Mouse (Mus musculus): ENCODE data around the gene Tpx2. TPM values are rescaled to one million over a fixed set of nuclear protein-coding genes. Genes with fewer than 3 reads are reported as not detected.

Gene Tpx2
- 59.8 and 60.6 TPM in 2 replicates for polyA plus RNA-seq (2015; fragmentation: Nextera tagmentation; extraction: Ambion mirVana)

DNA sequence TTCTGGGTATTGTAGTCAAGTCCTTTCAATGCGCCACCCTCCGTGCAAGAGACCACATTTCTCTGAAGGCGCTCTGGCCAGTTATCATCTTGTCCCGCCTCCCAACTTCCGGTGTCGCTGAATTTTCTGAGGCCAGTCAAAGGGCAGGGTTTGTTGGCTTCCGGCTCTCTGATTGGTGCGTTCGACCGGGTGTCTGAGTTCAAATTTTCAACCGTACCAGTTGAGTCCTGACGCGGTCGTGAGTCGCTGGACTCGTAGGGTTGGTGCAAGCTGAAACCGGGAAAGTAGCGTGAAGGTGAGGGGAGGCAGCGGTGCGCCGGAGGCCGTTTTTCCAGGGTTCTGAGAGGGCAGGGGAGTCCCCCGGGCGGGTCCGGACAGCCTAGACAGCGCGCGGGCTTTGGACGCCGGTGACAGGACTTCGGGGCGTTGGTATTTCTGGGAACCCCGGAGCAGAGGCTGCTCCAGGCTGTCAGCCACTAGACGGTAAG is at the start of gene Tpx2:
Gene Tpx2 (plus strand): TSS at position 150 of the 488 bp plus-strand sequence.
- H3K4me1 ChIP-seq (ENCODE audit: control insufficient read depth, insufficient read depth, low read length) = peaks cover 10% of the 10 kb centered on the region
- WGBS = under 1% methylated on average over 34 of the region's 34 CpGs
- peaks cover under 1% of the 10 kb centered on the region; the same call in 1 of the 2 replicates for H3K36me3 ChIP-seq (ENCODE audit: control insufficient read depth, insufficient read depth, low read length)
- ATAC-seq (ENCODE audit: insufficient read depth, low FRiP score) = peak; percentile 98
- H3K4me3 ChIP-seq (replicated peaks; ENCODE audit: low read length) = peak within 1 kb of the TSS; percentile 88
- H3K27ac ChIP-seq (ENCODE audit: low read length) = peak within 1 kb of the TSS; percentile 85
- no peaks in the 10 kb centered on the region for H3K27me3 ChIP-seq (ENCODE audit: control insufficient read depth, insufficient read depth, low read length)
- no peaks in the 10 kb centered on the region for H3K9me3 ChIP-seq (replicated peaks; ENCODE audit: control insufficient read depth, low read length)
- H3K9ac ChIP-seq (ENCODE audit: low read length) = peak within 1 kb of the TSS; percentile 85
- peak within 1 kb of the TSS; percentile 69 for H3K4me2 ChIP-seq (ENCODE audit: low read depth, low read length)

- Histone ChIP-seq H3K27me3 (ENCODE audit: control insufficient read depth, insufficient read depth, low read length) (no peaks in the 10 kb centered on the region), H3K9me3 (replicated peaks; ENCODE audit: control insufficient read depth, low read length) (no peaks in the 10 kb centered on the region), H3K27ac (ENCODE audit: low read length) (no peak overlapping the region), H3K4me2 (ENCODE audit: low read depth, low read length) (no peak overlapping the region), H3K4me1 (ENCODE audit: control insufficient read depth, insufficient read depth, low read length) (peaks cover 12% of the 10 kb centered on the region), H3K9ac (ENCODE audit: low read length) (no peak overlapping the region), H3K36me3 (ENCODE audit: control insufficient read depth, insufficient read depth, low read length) (no peaks in the 10 kb centered on the region), H3K4me3 (replicated peaks; ENCODE audit: low read length) (no peak overlapping the region)
- no peak for ATAC-seq (ENCODE audit: insufficient read depth, low FRiP score)
- WGBS = 62% methylated on average over 7 of the region's 7 CpGs
Observed at GRCm38 (mm10) chr2:152799954-152800761, 47.6 kb upstream of the Tpx2 start.

GRCm38 (mm10) chr2:152800762-152801113 is 47.0 kb upstream of the Tpx2 start:
- Histone ChIP-seq H3K4me1 (ENCODE audit: control insufficient read depth, insufficient read depth, low read length) (peaks cover 15% of the 10 kb centered on the region), H3K9ac (ENCODE audit: low read length) (no peak overlapping the region), H3K9me3 (replicated peaks; ENCODE audit: control insufficient read depth, low read length) (no peaks in the 10 kb centered on the region), H3K4me2 (ENCODE audit: low read depth, low read length) (no peak overlapping the region), H3K4me3 (replicated peaks; ENCODE audit: low read length) (no peak overlapping the region), H3K36me3 (ENCODE audit: control insufficient read depth, insufficient read depth, low read length) (no peaks in the 10 kb centered on the region), H3K27ac (ENCODE audit: low read length) (no peak overlapping the region), H3K27me3 (ENCODE audit: control insufficient read depth, insufficient read depth, low read length) (no peaks in the 10 kb centered on the region)
- ATAC-seq (ENCODE audit: insufficient read depth, low FRiP score) = no peak

DNA sequence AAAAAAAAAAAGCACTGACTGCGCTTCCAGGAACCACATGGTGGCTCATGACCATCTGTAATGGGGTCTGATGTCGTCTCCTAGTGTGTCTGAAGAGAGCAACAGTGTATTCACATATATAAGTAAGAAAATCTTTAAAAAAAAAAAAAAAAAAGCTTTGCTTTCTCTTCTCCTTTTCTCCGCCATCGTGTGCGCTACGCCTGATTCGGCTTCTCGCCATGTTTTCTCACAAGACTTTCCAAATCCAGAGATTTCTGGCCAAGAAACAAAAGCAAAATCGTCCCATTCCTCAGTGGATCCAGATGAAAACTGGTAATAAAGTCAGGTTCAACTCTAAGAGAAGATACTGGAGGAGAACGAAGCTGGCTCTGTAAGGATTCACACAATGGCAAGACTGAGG is 45.5 kb upstream of the Tpx2 start:
- Histone ChIP-seq H3K9me3 (replicated peaks; ENCODE audit: control insufficient read depth, low read length) (no peaks in the 10 kb centered on the region), H3K4me1 (ENCODE audit: control insufficient read depth, insufficient read depth, low read length) (peaks cover 15% of the 10 kb centered on the region), H3K4me3 (replicated peaks; ENCODE audit: low read length) (no peak overlapping the region), H3K4me2 (ENCODE audit: low read depth, low read length) (no peak overlapping the region), H3K27me3 (ENCODE audit: control insufficient read depth, insufficient read depth, low read length) (no peaks in the 10 kb centered on the region), H3K9ac (ENCODE audit: low read length) (no peak overlapping the region), H3K36me3 (ENCODE audit: control insufficient read depth, insufficient read depth, low read length) (no peaks in the 10 kb centered on the region), H3K27ac (ENCODE audit: low read length) (no peak overlapping the region)
- 92% methylated on average over 10 of the region's 10 CpGs for WGBS
- no peak for ATAC-seq (ENCODE audit: insufficient read depth, low FRiP score)

DNA sequence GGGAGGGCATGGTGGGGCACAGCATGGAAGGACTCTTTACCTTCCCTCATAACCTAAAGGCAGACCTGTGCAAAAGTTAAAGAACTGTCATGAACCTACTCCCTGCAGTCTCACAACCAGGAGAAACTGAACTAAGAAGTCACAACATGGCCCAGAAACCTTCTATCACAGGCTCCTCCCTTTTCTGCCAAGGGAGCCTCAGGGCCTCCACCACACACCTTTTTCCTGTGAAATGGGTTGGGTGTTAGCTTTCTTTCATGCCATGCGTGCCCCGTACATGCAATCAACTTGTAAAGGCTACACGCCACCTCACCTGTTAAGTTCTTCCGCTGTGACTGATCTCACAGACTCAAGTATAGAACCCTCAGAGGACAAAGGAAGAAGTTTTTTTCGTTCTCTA is 44.7 kb upstream of the Tpx2 start:
- Histone ChIP-seq H3K27ac (ENCODE audit: low read length) (no peak overlapping the region), H3K36me3 (ENCODE audit: control insufficient read depth, insufficient read depth, low read length) (no peaks in the 10 kb centered on the region), H3K4me1 (ENCODE audit: control insufficient read depth, insufficient read depth, low read length) (peaks cover 15% of the 10 kb centered on the region), H3K9ac (ENCODE audit: low read length) (no peak overlapping the region), H3K27me3 (ENCODE audit: control insufficient read depth, insufficient read depth, low read length) (no peaks in the 10 kb centered on the region), H3K4me2 (ENCODE audit: low read depth, low read length) (no peak overlapping the region), H3K4me3 (replicated peaks; ENCODE audit: low read length) (no peak overlapping the region), H3K9me3 (replicated peaks; ENCODE audit: control insufficient read depth, low read length) (no peaks in the 10 kb centered on the region)
- ATAC-seq (ENCODE audit: insufficient read depth, low FRiP score) = no peak
- WGBS = 88% methylated on average over 5 of the region's 5 CpGs

DNA sequence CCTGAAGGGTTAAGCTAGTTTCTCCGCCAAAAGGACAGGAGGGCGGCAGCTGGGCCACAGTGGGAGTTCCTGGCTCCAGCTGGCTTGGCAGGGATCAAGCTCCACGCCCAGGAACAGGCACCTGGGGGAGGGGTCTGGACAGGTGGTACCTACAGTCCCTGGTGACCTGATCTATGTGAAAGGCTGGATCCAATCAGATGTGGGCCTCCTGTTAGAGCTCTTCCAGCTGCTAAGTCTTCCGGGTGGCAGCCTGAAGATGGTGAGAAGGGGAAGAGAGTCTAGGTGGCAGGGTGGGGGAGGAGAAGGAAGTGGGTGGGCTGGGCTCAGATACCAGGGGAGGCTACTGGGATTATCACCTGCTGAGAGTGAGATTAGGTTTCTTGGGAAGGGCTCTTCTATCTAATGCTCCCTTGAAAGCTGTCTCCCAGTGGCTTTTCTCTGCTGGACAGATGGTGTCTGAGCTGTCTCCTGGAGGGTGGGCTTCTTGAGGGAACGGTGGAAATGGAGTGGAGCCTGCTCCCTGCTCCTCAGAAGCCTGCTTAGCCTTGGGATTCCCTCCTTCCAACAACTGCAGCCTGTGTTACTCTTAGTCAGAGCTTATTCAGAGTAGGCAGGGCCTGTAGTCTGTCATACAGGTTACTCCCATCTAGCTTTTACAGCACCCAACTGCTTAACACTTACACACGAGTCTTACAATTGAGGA is 43.2 kb upstream of the Tpx2 start:
- peak overlapping the region; percentile 46; the same call in 1 of the 2 replicates for H3K9ac ChIP-seq (ENCODE audit: low read length)
- WGBS = 5% methylated on average over 6 of the region's 6 CpGs
- peak overlapping the region; percentile 88 for H3K27ac ChIP-seq (ENCODE audit: low read length)
- no peak overlapping the region for H3K4me3 ChIP-seq (replicated peaks; ENCODE audit: low read length)
- no peak overlapping the region; the same call in 1 of the 2 replicates for H3K4me2 ChIP-seq (ENCODE audit: low read depth, low read length)
- H3K4me1 ChIP-seq (ENCODE audit: control insufficient read depth, insufficient read depth, low read length) = peaks cover 15% of the 10 kb centered on the region
- ATAC-seq (ENCODE audit: insufficient read depth, low FRiP score) = peak; percentile 77; the same call in 1 of the 2 replicates
- H3K27me3 ChIP-seq (ENCODE audit: control insufficient read depth, insufficient read depth, low read length) = no peaks in the 10 kb centered on the region
- H3K9me3 ChIP-seq (replicated peaks; ENCODE audit: control insufficient read depth, low read length) = no peaks in the 10 kb centered on the region
- no peaks in the 10 kb centered on the region for H3K36me3 ChIP-seq (ENCODE audit: control insufficient read depth, insufficient read depth, low read length)

DNA sequence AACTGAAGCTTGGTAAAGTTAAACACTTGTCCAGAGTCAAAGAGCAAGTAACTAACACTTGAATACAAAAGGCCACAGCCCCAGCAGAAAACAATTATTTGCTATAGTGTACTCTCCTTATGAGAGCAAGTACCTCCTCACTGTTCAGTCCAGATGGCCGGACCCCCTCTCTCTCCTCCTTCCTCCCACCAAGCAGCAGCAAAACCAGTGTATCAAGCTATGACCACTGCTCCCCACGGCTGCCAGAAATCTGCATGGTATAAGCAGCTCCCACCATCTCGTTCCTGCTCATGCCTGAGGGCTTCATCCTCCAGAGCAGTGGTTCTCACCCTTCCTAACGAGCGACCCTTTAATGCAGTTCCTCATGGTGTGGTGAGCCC is 42.7 kb upstream of the Tpx2 start:
- H3K4me3 ChIP-seq (replicated peaks; ENCODE audit: low read length) = no peak overlapping the region
- no peaks in the 10 kb centered on the region for H3K9me3 ChIP-seq (replicated peaks; ENCODE audit: control insufficient read depth, low read length)
- 46% methylated on average over 5 of the region's 5 CpGs for WGBS
- ATAC-seq (ENCODE audit: insufficient read depth, low FRiP score) = no peak
- H3K9ac ChIP-seq (ENCODE audit: low read length) = peak overlapping the region; percentile 46; the same call in 1 of the 2 replicates
- peak overlapping the region; percentile 88 for H3K27ac ChIP-seq (ENCODE audit: low read length)
- H3K4me1 ChIP-seq (ENCODE audit: control insufficient read depth, insufficient read depth, low read length) = peaks cover 15% of the 10 kb centered on the region
- H3K27me3 ChIP-seq (ENCODE audit: control insufficient read depth, insufficient read depth, low read length) = no peaks in the 10 kb centered on the region
- no peaks in the 10 kb centered on the region for H3K36me3 ChIP-seq (ENCODE audit: control insufficient read depth, insufficient read depth, low read length)
- no peak overlapping the region for H3K4me2 ChIP-seq (ENCODE audit: low read depth, low read length)

DNA sequence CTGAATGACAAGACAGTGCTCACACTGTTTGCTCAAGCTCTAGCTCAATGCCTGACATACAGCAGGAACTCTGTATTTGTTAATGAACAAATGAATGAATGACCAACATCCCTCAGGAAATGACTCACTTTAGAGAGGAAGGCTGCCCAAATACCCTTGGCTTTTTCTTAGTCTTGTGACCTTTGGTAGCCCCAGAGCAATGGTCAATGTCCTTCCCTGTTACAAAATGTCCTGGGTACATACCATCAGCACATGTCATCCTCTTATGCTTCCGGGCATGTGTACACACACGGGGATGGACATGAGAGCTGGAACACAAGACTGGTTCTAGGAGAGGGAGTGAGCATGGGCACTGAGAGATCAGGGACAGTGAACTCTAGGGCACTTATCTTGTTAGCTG is 41.7 kb upstream of the Tpx2 start:
- Histone ChIP-seq H3K4me2 (ENCODE audit: low read depth, low read length) (no peak overlapping the region), H3K9me3 (replicated peaks; ENCODE audit: control insufficient read depth, low read length) (no peaks in the 10 kb centered on the region), H3K36me3 (ENCODE audit: control insufficient read depth, insufficient read depth, low read length) (no peaks in the 10 kb centered on the region), H3K9ac (ENCODE audit: low read length) (no peak overlapping the region), H3K4me3 (replicated peaks; ENCODE audit: low read length) (no peak overlapping the region), H3K4me1 (ENCODE audit: control insufficient read depth, insufficient read depth, low read length) (peaks cover 21% of the 10 kb centered on the region), H3K27me3 (ENCODE audit: control insufficient read depth, insufficient read depth, low read length) (no peaks in the 10 kb centered on the region), H3K27ac (ENCODE audit: low read length) (no peak overlapping the region)
- WGBS = 57% methylated on average over 2 of the region's 2 CpGs
- ATAC-seq (ENCODE audit: insufficient read depth, low FRiP score) = no peak

DNA sequence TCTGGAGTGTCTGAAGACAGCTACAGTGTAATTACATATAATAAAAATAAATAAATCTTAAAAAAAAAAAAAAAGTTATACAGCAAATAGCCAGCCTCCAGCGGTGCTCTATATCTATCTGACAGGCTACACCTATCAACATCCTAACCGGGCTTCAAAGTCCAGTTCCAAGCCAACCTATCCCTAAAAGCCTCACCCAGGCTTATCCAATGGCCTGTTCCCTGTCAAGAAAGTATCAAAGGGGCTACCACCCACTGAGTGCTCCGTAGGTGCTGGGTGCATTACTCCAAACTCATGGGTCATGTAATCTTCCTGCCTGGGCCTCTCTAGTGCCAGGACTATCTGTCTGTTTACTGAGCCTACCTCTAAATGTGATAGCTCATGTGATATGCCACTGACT is 39.6 kb upstream of the Tpx2 start:
- H3K4me2 ChIP-seq (ENCODE audit: low read depth, low read length) = no peak overlapping the region
- H3K9ac ChIP-seq (ENCODE audit: low read length) = no peak overlapping the region
- WGBS = 66% methylated on average over 3 of the region's 3 CpGs
- H3K9me3 ChIP-seq (replicated peaks; ENCODE audit: control insufficient read depth, low read length) = no peaks in the 10 kb centered on the region
- ATAC-seq (ENCODE audit: insufficient read depth, low FRiP score) = no peak
- peaks cover 32% of the 10 kb centered on the region for H3K4me1 ChIP-seq (ENCODE audit: control insufficient read depth, insufficient read depth, low read length)
- no peak overlapping the region for H3K27ac ChIP-seq (ENCODE audit: low read length)
- no peaks in the 10 kb centered on the region for H3K36me3 ChIP-seq (ENCODE audit: control insufficient read depth, insufficient read depth, low read length)
- no peaks in the 10 kb centered on the region for H3K27me3 ChIP-seq (ENCODE audit: control insufficient read depth, insufficient read depth, low read length)
- no peak overlapping the region for H3K4me3 ChIP-seq (replicated peaks; ENCODE audit: low read length)

All from stomach, embryonic 16.5 days (tissue).